Mouse (Mus musculus): ENCODE measurements around the gene Rnf182.
A peak's percentile ranks its signal among the peaks of the same experiment; 100 is the strongest.

Gene Rnf182

GRCm38 (mm10) chr13:43615577-43616254, at the start of gene Rnf182:
TSS of gene Rnf182 (plus strand) at chr13:43615710.
- peak; percentile 90 to 94 for DNase-seq

- no peak for DNase-seq
Measured at GRCm38 (mm10) chr13:43566184-43566583, 49.3 kb upstream of the Rnf182 start.

GRCm38 (mm10) chr13:43567141-43567891, 48.2 kb upstream of the Rnf182 start:
- DNase-seq: peak in 1 of 2 experiments; percentile 29

GRCm38 (mm10) chr13:43573979-43574378, 41.5 kb upstream of the Rnf182 start:
- DNase-seq: no peak

GRCm38 (mm10) chr13:43575431-43575830, 40.1 kb upstream of the Rnf182 start:
- DNase-seq: peak; percentile 87 to 89

- DNase-seq: peak in 1 of 2 experiments; percentile 51
Measured at GRCm38 (mm10) chr13:43577254-43577653, 38.3 kb upstream of the Rnf182 start.

- no peak for DNase-seq
Measured at GRCm38 (mm10) chr13:43577766-43578165, 37.7 kb upstream of the Rnf182 start.

GRCm38 (mm10) chr13:43579740-43580139, 35.8 kb upstream of the Rnf182 start:
- DNase-seq: peak; percentile 80 to 87

GRCm38 (mm10) chr13:43580661-43581060, 34.8 kb upstream of the Rnf182 start:
- no peak for DNase-seq

- no peak for DNase-seq
Measured at GRCm38 (mm10) chr13:43582961-43583360, 32.5 kb upstream of the Rnf182 start.

GRCm38 (mm10) chr13:43583504-43583903, 32.0 kb upstream of the Rnf182 start:
- DNase-seq: no peak

GRCm38 (mm10) chr13:43585335-43585734, 30.2 kb upstream of the Rnf182 start:
- no peak for DNase-seq

- no peak for DNase-seq
Measured at GRCm38 (mm10) chr13:43586966-43587365, 28.5 kb upstream of the Rnf182 start.

- DNase-seq: peak; percentile 49 to 64
Measured at GRCm38 (mm10) chr13:43587844-43588840, 27.4 kb upstream of the Rnf182 start.

GRCm38 (mm10) chr13:43591828-43592680, 23.5 kb upstream of the Rnf182 start:
- DNase-seq: peak; percentile 46 to 63

GRCm38 (mm10) chr13:43592681-43593068, 22.8 kb upstream of the Rnf182 start:
- DNase-seq: no peak

GRCm38 (mm10) chr13:43595896-43596295, 19.6 kb upstream of the Rnf182 start:
- DNase-seq: peak; percentile 70 to 80

- DNase-seq: no peak
Measured at GRCm38 (mm10) chr13:43600967-43601366, 14.5 kb upstream of the Rnf182 start.

- DNase-seq: no peak
Measured at GRCm38 (mm10) chr13:43602440-43602839, 13.1 kb upstream of the Rnf182 start.

GRCm38 (mm10) chr13:43603042-43603441, 12.5 kb upstream of the Rnf182 start:
- DNase-seq: peak; percentile 46 to 59

GRCm38 (mm10) chr13:43608854-43609253, 6.7 kb upstream of the Rnf182 start:
- no peak for DNase-seq

GRCm38 (mm10) chr13:43612040-43612439, 3.5 kb upstream of the Rnf182 start:
- no peak for DNase-seq

Measured in cerebellum, postnatal 25 days (tissue).